Mouse (Mus musculus) layer of hippocampus, adult 11-12 months (tissue): ENCODE measurements at regions not wholly inside any gene's neighbourhood (a gene's known extent, or its start where the extent isn't known, plus 50 kb on each side); places are given as distances from the start of the nearest gene placed in this dataset.

Experiments used
- DNase-seq: peaks from one replicate; pipeline ENCODE4 v3.0.0; 2022; ENCODE audit warnings: low spot score

GRCm38 (mm10) chr3:38220934-38221833 is 263.5 kb downstream of the Ankrd50 start:
- DNase-seq: peak; percentile 57

GRCm38 (mm10) chr3:38209081-38209480 is 275.6 kb downstream of the Ankrd50 start:
- no peak for DNase-seq

GRCm38 (mm10) chr3:38207867-38208266 is 276.8 kb downstream of the Ankrd50 start:
- no peak for DNase-seq

- peak; percentile 70 for DNase-seq
Observed at GRCm38 (mm10) chr3:38201861-38202656, 282.6 kb downstream of the Ankrd50 start.

GRCm38 (mm10) chr3:38194001-38194400 is 290.6 kb downstream of the Ankrd50 start:
- no peak for DNase-seq

- DNase-seq: no peak
Observed at GRCm38 (mm10) chr3:38187406-38187896, 297.2 kb downstream of the Ankrd50 start.

- no peak for DNase-seq
Observed at GRCm38 (mm10) chr3:38186503-38186902, 298.1 kb downstream of the Ankrd50 start.

GRCm38 (mm10) chr3:38178295-38178694 is 306.3 kb downstream of the Ankrd50 start:
- DNase-seq: no peak

GRCm38 (mm10) chr3:38175946-38176345 is 308.7 kb downstream of the Ankrd50 start:
- DNase-seq: no peak

GRCm38 (mm10) chr3:38174735-38175280 is 309.8 kb downstream of the Ankrd50 start:
- no peak for DNase-seq

GRCm38 (mm10) chr3:38152408-38152807 is 332.2 kb downstream of the Ankrd50 start:
- no peak for DNase-seq

- DNase-seq: no peak
Observed at GRCm38 (mm10) chr3:38151821-38152220, 332.8 kb downstream of the Ankrd50 start.

GRCm38 (mm10) chr3:38146663-38147062 is 338.0 kb downstream of the Ankrd50 start:
- DNase-seq: no peak

- no peak for DNase-seq
Observed at GRCm38 (mm10) chr3:38145444-38145843, 339.2 kb downstream of the Ankrd50 start.

- no peak for DNase-seq
Observed at GRCm38 (mm10) chr3:38144650-38145049, 340.0 kb downstream of the Ankrd50 start.

- DNase-seq: peak; percentile 85
Observed at GRCm38 (mm10) chr3:38143147-38143883, 341.3 kb downstream of the Ankrd50 start.

- no peak for DNase-seq
Observed at GRCm38 (mm10) chr3:38139387-38139786, 345.3 kb downstream of the Ankrd50 start.

- DNase-seq: no peak
Observed at GRCm38 (mm10) chr3:38138014-38138413, 346.6 kb downstream of the Ankrd50 start.

GRCm38 (mm10) chr3:38135808-38136214 is 348.8 kb downstream of the Ankrd50 start:
- no peak for DNase-seq

GRCm38 (mm10) chr3:38134425-38134824 is 350.2 kb downstream of the Ankrd50 start:
- DNase-seq: no peak

GRCm38 (mm10) chr3:38131887-38132220 is 352.8 kb downstream of the Ankrd50 start:
- DNase-seq: no peak
